Mouse (Mus musculus): Measurements from ENCODE around the gene Leo1.

GRCm38 (mm10) chr9:75401593-75402504, 39.5 kb upstream of the Leo1 start:
- TF ChIP-seq ZNF384 (IDR thresholded peaks at IDR 0.05; ENCODE audit: low read depth, low read length) (no peak), HCFC1 (IDR thresholded peaks at IDR 0.05; ENCODE audit: borderline replicate concordance, insufficient read depth, low read length) (no peak), MAFK (IDR thresholded peaks at IDR 0.05; ENCODE audit: insufficient read depth, low read depth, low read length) (no peak), CHD2 (IDR thresholded peaks at IDR 0.05; ENCODE audit: low read depth, low read length) (no peak)
